Mouse (Mus musculus): ENCODE data around the gene Nectin4. TPM values are rescaled to one million over a fixed set of nuclear protein-coding genes. Genes with fewer than 3 reads are reported as not detected.

Nectin4 gene
- polyA plus RNA-seq, 1 experiment from 2014 or later, result 4.8 TPM

GRCm38 (mm10) chr1:171390101-171390500 lies 20.2 kb downstream of the Nectin4 start:
- no peak overlapping the region for H3K4me3 ChIP-seq
- WGBS, result 76% methylated on average over 4 of the region's 4 CpGs
- H3K27ac ChIP-seq, result no peak overlapping the region
- no peaks in the 10 kb centered on the region for H3K36me3 ChIP-seq
- H3K4me1 ChIP-seq, result peaks cover 27% of the 10 kb centered on the region
- H3K9me3 ChIP-seq (replicated peaks), result no peaks in the 10 kb centered on the region
- DNase-seq (ENCODE audit: low spot score), result no peak
- peaks cover 3% of the 10 kb centered on the region; the same call in 1 of the 2 replicates for H3K27me3 ChIP-seq (ENCODE audit: low read depth, poor library complexity, severe bottlenecking)

GRCm38 (mm10) chr1:171401821-171402220 lies 31.9 kb downstream of the Nectin4 start:
- 0 out of 2 replicates have a peak, but pooled peaks cover 5% of the 10 kb centered on the region for H3K4me1 ChIP-seq
- H3K27me3 ChIP-seq (ENCODE audit: low read depth, poor library complexity, severe bottlenecking), result 0 out of 2 replicates have a peak, but pooled peaks cover 5% of the 10 kb centered on the region
- H3K36me3 ChIP-seq, result no peaks in the 10 kb centered on the region
- H3K27ac ChIP-seq, result no peak overlapping the region
- H3K4me3 ChIP-seq, result no peak overlapping the region
- DNase-seq (ENCODE audit: low spot score), result no peak
- WGBS, result 78% methylated on average over 4 of the region's 4 CpGs
- H3K9me3 ChIP-seq (replicated peaks), result no peaks in the 10 kb centered on the region

- Histone ChIP-seq H3K27ac (no peak overlapping the region), H3K36me3 (no peaks in the 10 kb centered on the region), H3K27me3 (ENCODE audit: low read depth, poor library complexity, severe bottlenecking) (peaks cover 12% of the 10 kb centered on the region; the same call in 1 of the 2 replicates), H3K4me1 (0 out of 2 replicates have a peak, but pooled peaks cover 5% of the 10 kb centered on the region), H3K4me3 (no peak overlapping the region), H3K9me3 (replicated peaks) (no peaks in the 10 kb centered on the region)
- WGBS, result 79% methylated on average over 9 of the region's 9 CpGs
- DNase-seq (ENCODE audit: low spot score), result no peak
Observed at GRCm38 (mm10) chr1:171402991-171403390, 33.1 kb downstream of the Nectin4 start.

GRCm38 (mm10) chr1:171407263-171407662 lies 37.4 kb downstream of the Nectin4 start:
- no peak overlapping the region for H3K27ac ChIP-seq
- DNase-seq (ENCODE audit: low spot score), result no peak
- peaks cover 24% of the 10 kb centered on the region for H3K27me3 ChIP-seq (ENCODE audit: low read depth, poor library complexity, severe bottlenecking)
- peaks cover 6% of the 10 kb centered on the region; the same call in 1 of the 2 replicates for H3K4me1 ChIP-seq
- no peaks in the 10 kb centered on the region for H3K36me3 ChIP-seq
- H3K4me3 ChIP-seq, result no peak overlapping the region
- H3K9me3 ChIP-seq (replicated peaks), result no peaks in the 10 kb centered on the region
- WGBS, result 80% methylated on average over 5 of the region's 5 CpGs

GRCm38 (mm10) chr1:171410231-171410630 lies 40.3 kb downstream of the Nectin4 start:
- H3K27ac ChIP-seq, result no peak overlapping the region
- H3K27me3 ChIP-seq (ENCODE audit: low read depth, poor library complexity, severe bottlenecking), result peaks cover 19% of the 10 kb centered on the region
- no peak for DNase-seq (ENCODE audit: low spot score)
- H3K9me3 ChIP-seq (replicated peaks), result no peaks in the 10 kb centered on the region
- WGBS, result 79% methylated on average over 1 of the region's 1 CpGs
- peaks cover 20% of the 10 kb centered on the region for H3K4me1 ChIP-seq
- H3K4me3 ChIP-seq, result no peak overlapping the region
- H3K36me3 ChIP-seq, result peaks cover 23% of the 10 kb centered on the region

- Histone ChIP-seq H3K27ac (peak within 1 kb of the TSS; percentile 97), H3K27me3 (ENCODE audit: low read depth, poor library complexity, severe bottlenecking) (peaks cover 19% of the 10 kb centered on the region), H3K4me3 (peak within 1 kb of the TSS; percentile 86), H3K9me3 (replicated peaks) (no peaks in the 10 kb centered on the region), H3K36me3 (peaks cover 31% of the 10 kb centered on the region), H3K4me1 (peaks cover 20% of the 10 kb centered on the region)
- DNase-seq (ENCODE audit: low spot score), result peak; percentile 96
- under 1% methylated on average over 36 of the region's 36 CpGs for WGBS
Observed at GRCm38 (mm10) chr1:171410947-171411484, 41.1 kb downstream of the Nectin4 start, which contains the start of gene Usf1. Gene Usf1, plus strand, starts transcription at chr1:171411313.

GRCm38 (mm10) chr1:171411492-171411941 lies 41.6 kb downstream of the Nectin4 start:
- WGBS, result under 1% methylated on average over 39 of the region's 39 CpGs
- no peaks in the 10 kb centered on the region for H3K9me3 ChIP-seq (replicated peaks)
- H3K4me1 ChIP-seq, result peaks cover 20% of the 10 kb centered on the region
- H3K27me3 ChIP-seq (ENCODE audit: low read depth, poor library complexity, severe bottlenecking), result peaks cover 19% of the 10 kb centered on the region
- peaks cover 36% of the 10 kb centered on the region for H3K36me3 ChIP-seq
- peak overlapping the region; percentile 97 for H3K27ac ChIP-seq
- DNase-seq (ENCODE audit: low spot score), result no peak
- peak overlapping the region; percentile 86 for H3K4me3 ChIP-seq

GRCm38 (mm10) chr1:171412001-171412441 lies 42.1 kb downstream of the Nectin4 start:
- Histone ChIP-seq H3K4me3 (peak overlapping the region; percentile 86), H3K4me1 (peaks cover 20% of the 10 kb centered on the region), H3K36me3 (peaks cover 41% of the 10 kb centered on the region), H3K27me3 (ENCODE audit: low read depth, poor library complexity, severe bottlenecking) (peaks cover 19% of the 10 kb centered on the region), H3K9me3 (replicated peaks) (no peaks in the 10 kb centered on the region), H3K27ac (peak overlapping the region; percentile 97)
- peak; percentile 70 for DNase-seq (ENCODE audit: low spot score)
- 2% methylated on average over 20 of the region's 20 CpGs for WGBS

GRCm38 (mm10) chr1:171412446-171412845 lies 42.5 kb downstream of the Nectin4 start:
- 60% methylated on average over 3 of the region's 3 CpGs for WGBS
- DNase-seq (ENCODE audit: low spot score), result no peak
- peak overlapping the region; percentile 86 for H3K4me3 ChIP-seq
- no peaks in the 10 kb centered on the region for H3K9me3 ChIP-seq (replicated peaks)
- H3K4me1 ChIP-seq, result peaks cover 20% of the 10 kb centered on the region
- peak overlapping the region; percentile 97 for H3K27ac ChIP-seq
- peaks cover 45% of the 10 kb centered on the region for H3K36me3 ChIP-seq
- peaks cover 16% of the 10 kb centered on the region for H3K27me3 ChIP-seq (ENCODE audit: low read depth, poor library complexity, severe bottlenecking)

GRCm38 (mm10) chr1:171413608-171414007 lies 43.7 kb downstream of the Nectin4 start:
- peaks cover 6% of the 10 kb centered on the region for H3K27me3 ChIP-seq (ENCODE audit: low read depth, poor library complexity, severe bottlenecking)
- H3K36me3 ChIP-seq, result peaks cover 57% of the 10 kb centered on the region
- no peaks in the 10 kb centered on the region for H3K9me3 ChIP-seq (replicated peaks)
- no peak overlapping the region for H3K4me3 ChIP-seq
- WGBS, result 85% methylated on average over 8 of the region's 8 CpGs
- H3K27ac ChIP-seq, result no peak overlapping the region
- peaks cover 20% of the 10 kb centered on the region for H3K4me1 ChIP-seq
- DNase-seq (ENCODE audit: low spot score), result no peak

- Histone ChIP-seq H3K36me3 (peaks cover 80% of the 10 kb centered on the region), H3K27ac (no peak within 1 kb of the TSS)
Observed at GRCm38 (mm10) chr1:171418660-171419059, 48.8 kb downstream of the Nectin4 start, which contains the start of gene Tstd1. Gene Tstd1, plus strand, starts transcription at chr1:171418872.

GRCm38 (mm10) chr1:171419291-171419882 lies 49.5 kb downstream of the Nectin4 start:
- Histone ChIP-seq H3K4me1 (no peaks in the 10 kb centered on the region), H3K9me3 (replicated peaks) (no peaks in the 10 kb centered on the region), H3K4me3 (no peak overlapping the region), H3K27ac (no peak overlapping the region), H3K27me3 (ENCODE audit: low read depth, poor library complexity, severe bottlenecking) (no peaks in the 10 kb centered on the region), H3K36me3 (peaks cover 73% of the 10 kb centered on the region)
- no peak for DNase-seq (ENCODE audit: low spot score)
- WGBS, result 73% methylated on average over 12 of the region's 12 CpGs

More at GRCm38 (mm10) chr1:171418660-171419059, 48.8 kb downstream of the Nectin4 start, which contains the start of gene Tstd1:
- WGBS, result 87% methylated on average over 5 of the region's 5 CpGs
- no peaks in the 10 kb centered on the region for H3K9me3 ChIP-seq (replicated peaks)
- no peak within 1 kb of the TSS for H3K4me3 ChIP-seq
- DNase-seq (ENCODE audit: low spot score), result no peak
- H3K4me1 ChIP-seq, result peaks cover 4% of the 10 kb centered on the region
- no peaks in the 10 kb centered on the region for H3K27me3 ChIP-seq (ENCODE audit: low read depth, poor library complexity, severe bottlenecking)

- Histone ChIP-seq H3K4me3 (no peak overlapping the region), H3K4me1 (no peaks in the 10 kb centered on the region), H3K27ac (no peak overlapping the region), H3K27me3 (ENCODE audit: low read depth, poor library complexity, severe bottlenecking) (no peaks in the 10 kb centered on the region), H3K36me3 (peaks cover 68% of the 10 kb centered on the region), H3K9me3 (replicated peaks) (no peaks in the 10 kb centered on the region)
- whole genome bisulfite sequencing, result 82% methylated on average over 5 of the region's 5 CpGs
- no peak for DNase-seq (ENCODE audit: low spot score)
Observed at GRCm38 (mm10) chr1:171419905-171420304, 50.0 kb downstream of the Nectin4 start.

All from limb, embryonic 10.5 days (tissue).